Mouse (Mus musculus): ENCODE measurements around the gene Fbxo17.
A peak's percentile ranks its signal among the peaks of the same experiment; 100 is the strongest.
"Not testable (repeated sequence)": the region's sequence is repeated elsewhere in the genome, so short reads cannot be mapped to it uniquely, and the experiment has no call there.

Gene Fbxo17

DNA sequence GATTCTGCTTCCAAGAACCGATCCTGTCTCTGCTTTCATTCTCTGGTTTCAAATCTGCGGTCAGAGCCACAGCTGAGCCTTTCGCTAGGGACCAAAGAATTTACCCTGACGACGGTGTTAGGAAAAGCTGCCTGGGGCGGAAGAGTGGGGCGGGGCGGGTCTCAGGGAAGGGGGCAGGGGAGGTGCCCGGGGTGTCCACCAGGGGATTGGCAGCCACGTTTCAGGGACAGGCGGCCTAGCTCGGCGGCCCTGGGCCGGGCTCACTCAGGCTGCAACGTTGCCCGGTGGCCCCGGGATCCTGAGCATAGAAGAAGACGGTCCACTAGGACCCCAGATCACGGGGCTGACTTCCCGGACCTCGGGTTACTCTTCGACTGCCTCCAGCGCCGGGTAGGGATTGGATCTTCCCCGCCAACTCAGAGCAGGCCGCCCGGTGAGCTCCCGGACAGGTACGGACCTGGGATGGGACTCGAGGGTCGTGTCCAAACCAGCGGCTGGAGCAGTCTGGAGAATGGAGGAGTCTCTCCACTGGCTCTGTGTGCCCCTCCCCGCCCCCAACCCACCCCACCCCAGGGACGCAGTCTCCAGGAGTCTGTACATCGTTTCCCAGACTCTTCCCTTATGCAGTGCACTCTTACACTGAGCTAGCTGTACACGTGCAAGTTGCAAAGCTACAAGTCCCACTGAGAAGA is at the start of gene Fbxo17:
Fbxo17 (plus strand) TSS at position 215 of the 692 bp plus-strand sequence.
- DNase-seq, result peak; percentile 71

DNA sequence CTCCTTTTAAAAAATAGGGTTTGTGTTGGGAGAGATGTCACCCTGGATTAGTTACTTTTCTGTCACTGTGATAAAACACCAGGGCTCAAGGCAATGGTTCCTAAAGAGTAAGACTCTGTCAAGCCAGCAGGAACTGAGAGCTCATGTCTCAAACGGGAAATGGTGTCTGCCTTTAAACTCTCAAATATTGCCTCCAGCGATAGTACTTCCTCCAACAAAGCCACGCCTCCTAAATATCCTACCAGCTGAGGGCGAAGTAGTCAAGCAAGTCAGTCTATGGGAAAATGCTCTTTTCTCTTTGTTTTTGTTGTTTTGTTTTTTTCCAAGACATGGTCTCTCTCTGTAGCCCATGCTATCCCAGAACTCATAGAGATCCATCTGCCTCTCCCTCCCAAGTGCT is 45.4 kb upstream of the Fbxo17 start:
- DNase-seq, result peak; percentile 73

DNA sequence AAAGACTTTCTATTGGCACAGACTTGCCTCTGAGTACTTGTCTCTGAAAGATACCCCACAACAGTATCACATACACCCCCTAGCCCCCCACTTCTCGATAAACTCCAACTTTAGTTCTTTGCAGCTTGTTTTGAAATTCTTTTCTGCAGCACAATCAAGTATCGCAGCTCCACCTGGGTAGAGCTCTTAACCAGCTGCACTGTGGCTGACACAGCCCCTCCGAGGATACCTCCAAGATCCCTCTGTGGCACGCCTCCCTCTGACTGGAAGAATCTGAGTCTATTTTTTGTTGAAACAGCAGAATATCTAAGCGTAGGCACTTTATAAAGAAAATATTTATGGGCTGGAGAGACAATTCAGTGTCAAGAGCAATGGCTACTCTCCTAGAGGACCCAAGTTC is 44.3 kb upstream of the Fbxo17 start:
- peak; percentile 52 for DNase-seq

DNA sequence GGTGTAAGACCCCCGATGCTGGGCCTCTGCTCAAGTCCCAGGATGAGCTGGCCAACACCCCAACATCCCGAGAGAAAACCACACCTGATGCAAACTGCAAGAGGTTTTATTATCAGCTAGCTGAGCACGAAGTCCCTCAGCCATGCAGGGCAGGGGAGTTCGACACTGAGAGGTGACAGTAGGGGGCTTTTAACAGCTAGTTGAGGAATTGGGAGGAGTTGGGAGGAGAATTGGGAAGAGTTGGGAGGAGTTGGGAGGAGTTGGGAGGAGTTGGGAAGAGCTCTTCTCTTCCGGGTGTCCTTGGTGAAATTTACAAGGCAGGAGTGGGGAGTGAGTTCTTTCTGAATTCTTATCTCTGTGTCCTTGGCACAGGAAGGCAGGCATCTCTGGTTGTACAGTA is 43.8 kb upstream of the Fbxo17 start:
- not testable (repeated sequence) for DNase-seq

GRCm38 (mm10) chr7:28674994-28675393 is 41.6 kb upstream of the Fbxo17 start:
- DNase-seq, result no peak

GRCm38 (mm10) chr7:28675746-28676145 is 40.9 kb upstream of the Fbxo17 start:
- no peak for DNase-seq

DNA sequence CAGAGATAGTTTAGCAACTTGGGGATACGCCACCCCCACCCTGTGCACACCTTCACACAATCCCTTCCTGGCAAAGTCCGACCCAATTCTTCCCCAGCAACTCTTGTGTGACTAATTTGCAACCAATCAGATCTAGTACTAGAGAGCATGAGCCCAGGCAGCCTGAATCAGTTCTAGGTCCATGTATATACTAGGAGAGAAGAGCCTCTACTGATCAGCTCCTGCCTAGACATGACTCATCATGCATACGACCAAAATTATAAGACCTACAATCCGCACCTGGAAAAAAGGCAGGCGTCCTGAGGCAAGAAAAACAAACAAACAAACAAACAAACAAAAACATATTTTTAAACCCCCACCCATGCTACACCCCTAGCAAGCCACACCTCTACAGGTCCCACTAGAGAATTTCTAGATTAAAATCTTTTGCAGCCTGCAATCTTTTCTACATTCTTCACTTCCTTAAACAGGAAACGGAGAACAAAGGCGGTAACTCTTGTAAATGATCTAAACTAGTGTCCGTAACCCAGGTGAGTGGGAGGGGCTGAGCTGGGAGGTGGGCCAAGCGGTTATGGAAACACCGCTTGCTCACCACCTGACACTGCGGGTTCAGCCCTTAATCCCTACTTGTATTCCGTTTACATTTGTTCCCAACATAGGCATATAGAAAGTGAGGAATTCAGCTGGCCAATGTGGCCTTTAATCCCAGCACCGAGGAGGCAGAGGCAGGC is 39.6 kb upstream of the Fbxo17 start:
- peak; percentile 38 for DNase-seq

DNA sequence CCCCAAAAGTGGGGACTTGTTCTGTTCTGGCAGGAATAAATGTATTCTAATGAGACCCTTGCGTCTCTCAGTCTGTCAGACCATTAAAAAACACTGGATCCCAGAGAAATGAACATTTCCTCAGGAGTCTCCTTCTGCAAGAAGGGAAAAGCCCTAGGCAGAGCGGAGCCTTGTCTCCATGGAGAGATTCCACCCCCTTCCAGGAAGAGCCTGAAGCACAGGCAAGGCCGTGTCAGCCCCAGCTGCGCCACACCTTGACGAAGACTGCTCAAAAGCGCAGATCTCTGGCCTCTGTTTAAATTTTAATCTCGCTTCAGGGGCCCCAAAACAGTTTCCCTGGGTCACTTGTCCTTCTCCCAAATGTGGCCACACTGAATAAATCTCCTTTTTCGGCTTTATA is 39.0 kb upstream of the Fbxo17 start:
- DNase-seq, result no peak

DNA sequence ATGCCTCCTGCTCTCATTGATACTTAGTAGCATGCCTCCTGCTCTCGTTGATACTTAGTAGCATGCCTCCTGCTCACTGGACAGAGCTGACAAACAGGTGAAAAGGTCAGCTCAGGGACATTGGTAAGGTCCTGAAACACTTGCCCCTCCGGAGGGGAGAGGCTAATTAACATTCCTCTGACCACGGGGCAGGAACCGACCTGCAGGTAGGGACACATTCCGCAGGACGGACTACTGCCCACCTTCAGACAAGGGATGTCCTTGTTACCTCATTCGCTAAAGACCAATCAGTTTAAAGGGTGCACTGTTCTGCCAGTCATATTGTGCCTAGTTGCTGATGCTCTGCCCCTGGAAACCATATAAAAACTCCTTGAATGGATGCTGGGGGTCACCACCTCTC is 25.5 kb upstream of the Fbxo17 start:
- DNase-seq, result no peak

GRCm38 (mm10) chr7:28692545-28693320 is 23.9 kb upstream of the Fbxo17 start, which contains the start of gene Fbxo27:
Fbxo27 (plus strand) TSS chr7:28692849.
- no peak for DNase-seq

DNA sequence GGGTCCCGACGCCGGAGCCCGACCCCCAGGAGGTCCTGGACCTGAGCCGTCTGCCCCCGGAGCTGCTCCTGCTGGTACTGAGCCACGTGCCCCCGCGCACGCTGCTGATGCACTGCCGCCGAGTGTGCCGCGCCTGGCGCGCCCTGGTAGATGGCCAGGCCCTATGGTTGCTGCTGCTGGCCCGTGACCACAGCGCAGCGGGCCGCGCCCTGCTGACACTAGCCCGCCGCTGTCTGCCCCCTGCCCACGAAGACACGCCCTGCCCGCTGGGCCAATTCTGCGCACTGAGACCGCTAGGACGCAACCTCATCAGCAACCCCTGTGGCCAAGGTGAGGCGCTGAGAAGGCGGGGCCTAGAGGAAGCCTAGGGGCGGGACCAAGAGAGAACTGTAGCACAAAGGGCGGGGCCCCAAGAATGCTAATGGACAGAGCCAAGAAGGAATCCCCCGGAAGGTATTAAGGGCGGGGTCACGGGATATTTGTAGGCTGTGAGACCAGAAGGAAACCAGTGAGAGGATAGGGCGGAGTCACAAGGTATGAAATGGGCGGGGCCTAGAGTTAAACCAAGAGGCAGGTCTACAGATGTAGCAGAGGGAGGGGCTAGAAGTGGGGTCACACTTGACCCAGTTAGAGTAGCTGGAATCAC is 23.2 kb upstream of the Fbxo17 start:
- DNase-seq, result peak; percentile 94

DNA sequence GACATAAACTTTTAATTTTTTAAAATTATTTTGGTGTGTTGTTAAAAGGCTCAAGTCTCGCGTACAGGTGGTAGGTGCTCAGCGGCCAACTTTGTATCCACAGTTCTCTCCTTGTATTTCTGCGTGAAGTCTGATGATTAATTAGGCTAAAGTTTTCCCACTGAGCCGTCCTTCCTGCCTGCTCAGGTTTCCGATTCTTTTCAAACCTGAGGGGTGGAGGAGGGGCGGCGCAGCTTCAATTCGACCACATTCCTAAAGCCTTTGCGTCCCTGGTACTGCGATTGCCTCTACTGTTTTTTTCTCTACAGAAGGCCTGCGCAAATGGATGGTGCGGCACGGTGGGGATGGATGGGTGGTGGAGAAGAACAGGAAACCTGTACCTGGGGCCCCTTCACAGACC is 22.2 kb upstream of the Fbxo17 start:
- DNase-seq, result peak; percentile 54

GRCm38 (mm10) chr7:28694966-28695511 is 21.6 kb upstream of the Fbxo17 start:
- peak; percentile 25 for DNase-seq

DNA sequence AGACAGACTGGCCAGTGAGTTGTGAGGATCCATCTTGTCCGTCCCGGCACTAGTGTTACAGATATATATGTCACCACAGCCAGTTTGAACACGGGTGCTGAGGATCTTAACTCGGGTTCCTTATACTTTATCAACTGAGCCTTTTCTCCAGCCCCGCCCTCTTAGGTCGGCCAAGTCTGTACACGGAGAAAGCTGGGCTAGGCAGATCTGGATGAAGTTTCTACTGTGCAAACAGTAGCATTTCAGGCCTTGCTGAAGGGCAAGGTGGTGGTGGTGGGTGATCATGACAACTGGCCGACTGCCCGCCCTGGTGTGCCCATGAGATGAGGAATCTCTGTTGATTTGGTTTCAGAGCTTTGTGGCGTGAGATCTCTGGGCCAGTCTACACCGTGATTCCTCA is 19.3 kb upstream of the Fbxo17 start:
- DNase-seq, result no peak

GRCm38 (mm10) chr7:28700269-28700668 is 16.3 kb upstream of the Fbxo17 start:
- no peak for DNase-seq

DNA sequence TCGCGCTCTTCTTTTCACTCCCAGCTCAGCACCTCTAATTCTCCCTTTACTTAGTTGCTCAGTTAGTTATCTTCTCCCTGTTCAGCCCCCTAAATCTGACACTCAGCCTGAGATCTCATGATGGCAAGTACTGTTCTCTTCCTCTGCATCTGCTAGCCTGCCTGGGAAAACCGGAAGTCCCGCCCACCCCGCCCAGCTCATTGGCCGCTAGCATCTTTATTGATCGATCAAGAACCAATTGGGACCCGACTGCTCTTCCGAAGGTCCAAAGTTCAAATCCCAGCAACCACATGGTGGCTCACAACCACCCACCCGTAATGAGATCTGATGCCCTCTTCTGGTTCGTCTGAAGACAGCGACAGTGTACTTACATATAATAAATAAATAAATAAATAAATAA is 15.3 kb upstream of the Fbxo17 start:
- DNase-seq, result not testable (repeated sequence)

DNA sequence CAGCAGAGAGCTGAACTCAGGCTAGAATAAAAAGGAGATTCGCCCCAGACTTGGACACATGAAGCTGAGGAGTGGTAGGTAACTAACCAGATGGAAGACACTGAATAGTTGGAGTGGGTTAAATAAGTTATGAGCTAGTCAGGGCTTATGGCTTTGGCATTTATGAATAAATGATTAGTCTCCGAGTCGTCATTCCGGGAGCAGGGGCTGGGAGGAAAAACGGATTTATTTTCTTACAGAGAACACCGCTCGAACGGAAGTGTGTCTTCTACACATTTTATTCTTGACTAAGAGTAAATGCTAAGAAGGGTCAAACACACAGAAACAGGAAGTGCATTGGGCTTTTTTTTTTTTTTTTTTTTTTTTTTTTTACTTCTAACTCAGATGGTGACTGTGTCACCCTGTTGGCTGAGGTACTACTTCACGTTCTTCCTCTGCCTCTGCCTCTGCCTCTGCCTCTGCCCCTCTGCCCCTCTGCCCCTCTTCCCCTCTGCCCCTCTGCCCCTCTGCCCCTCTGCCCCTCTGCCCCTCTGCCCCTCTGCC is 13.9 kb upstream of the Fbxo17 start:
- DNase-seq, result peak; percentile 21

DNA sequence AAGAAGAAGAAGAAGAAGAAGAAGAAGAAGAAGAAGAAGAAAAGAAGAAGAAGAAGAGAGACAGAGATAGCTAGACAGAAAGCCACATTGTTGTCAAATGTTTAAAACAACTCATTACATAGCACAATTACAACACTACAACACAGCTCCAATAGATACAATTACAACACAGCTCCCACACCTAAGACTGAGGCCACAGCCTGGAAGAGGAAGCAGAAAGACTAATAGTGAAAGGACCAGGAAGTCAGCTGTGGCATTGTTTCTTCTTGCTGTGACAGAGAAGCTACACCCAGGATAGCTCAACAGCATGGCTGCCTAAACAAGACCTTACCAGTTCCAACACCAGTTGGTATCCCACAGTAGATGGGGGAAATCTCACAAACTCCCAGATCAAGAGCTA is 7.2 kb upstream of the Fbxo17 start:
- no peak for DNase-seq

GRCm38 (mm10) chr7:28710962-28711361 is 5.6 kb upstream of the Fbxo17 start:
- peak; percentile 22 for DNase-seq

- DNase-seq, result no peak
Observed at GRCm38 (mm10) chr7:28714667-28715066, 1.9 kb upstream of the Fbxo17 start.

GRCm38 (mm10) chr7:28715598-28715997 is 1.0 kb upstream of the Fbxo17 start:
- peak; percentile 44 for DNase-seq

- no peak for DNase-seq
Observed at GRCm38 (mm10) chr7:28717726-28718125, 1.1 kb downstream of the Fbxo17 start.

GRCm38 (mm10) chr7:28719159-28719558 is 2.6 kb downstream of the Fbxo17 start:
- DNase-seq, result no peak

All from thymus, postnatal 14 days (tissue).